Comparison of ENCODE assay signal across 23 mouse cellular contexts in the genomic region with DNA sequence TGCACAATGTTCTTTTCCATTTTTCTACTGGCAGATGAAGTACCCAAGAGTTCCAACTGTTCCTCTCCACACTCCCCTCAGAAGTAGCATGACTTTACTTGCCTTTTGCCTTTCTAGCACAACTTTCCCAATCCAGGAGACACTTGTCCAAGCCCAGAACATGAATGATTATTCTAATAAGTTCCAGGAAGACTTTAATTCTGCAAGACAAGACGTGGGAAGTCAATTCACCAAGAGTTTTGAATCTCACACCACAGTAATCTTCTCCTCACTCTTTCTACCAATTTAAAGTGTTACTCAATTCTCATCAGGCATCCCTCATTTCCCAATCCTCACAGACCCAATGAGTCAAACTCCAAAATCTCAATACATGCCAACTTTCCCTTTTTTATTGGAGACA.
"Had no signal": no experiment of that assay in that cellular context is flagged by ENCODE, and none has a peak within 500 bp of the region (broad histone marks: within the 10 kb centered on the region; RNA-seq: fewer than 3 reads in every experiment).

No protein-coding gene starts in this region.

- H3K4me1 ChIP-seq: heart, embryonic 10.5 days; heart, embryonic 12.5 days; hindbrain, embryonic 10.5 days; hindbrain, embryonic 12.5 days; intestine, embryonic 15.5 days; limb, embryonic 13.5 days; limb, embryonic 15.5 days had no signal

- H3K27me3 ChIP-seq: heart, embryonic 12.5 days; hindbrain, embryonic 12.5 days; intestine, embryonic 15.5 days; kidney, embryonic 15.5 days; limb, embryonic 13.5 days; limb, embryonic 15.5 days had no signal

- H3K27ac ChIP-seq: heart, embryonic 10.5 days; hindbrain, embryonic 10.5 days; hindbrain, embryonic 12.5 days; hindbrain, embryonic 14.5 days; intestine, embryonic 15.5 days; kidney, embryonic 15.5 days; kidney, postnatal 0 days; limb, embryonic 13.5 days; limb, embryonic 15.5 days; liver, embryonic 14.5 days had no signal

- H3K9me3 ChIP-seq: heart, embryonic 10.5 days; heart, embryonic 12.5 days; hindbrain, embryonic 10.5 days; hindbrain, embryonic 12.5 days; intestine, embryonic 15.5 days; kidney, embryonic 15.5 days; limb, embryonic 13.5 days; limb, embryonic 15.5 days had no signal

- H3K4me3 ChIP-seq: heart, embryonic 10.5 days; heart, embryonic 12.5 days; hindbrain, embryonic 10.5 days; hindbrain, embryonic 12.5 days; intestine, embryonic 15.5 days; kidney, embryonic 15.5 days; limb, embryonic 13.5 days; limb, embryonic 15.5 days had no signal

- H3K36me3 ChIP-seq: heart, embryonic 10.5 days; heart, embryonic 12.5 days; hindbrain, embryonic 10.5 days; hindbrain, embryonic 12.5 days; intestine, embryonic 15.5 days; kidney, embryonic 15.5 days; limb, embryonic 13.5 days; limb, embryonic 15.5 days had no signal

- H3K4me2 ChIP-seq: heart, embryonic 12.5 days; hindbrain, embryonic 12.5 days; hindbrain, embryonic 14.5 days; intestine, embryonic 15.5 days; kidney, embryonic 15.5 days; limb, embryonic 13.5 days; limb, embryonic 15.5 days; liver, embryonic 11.5 days had no signal

- DNase-seq: gastrocnemius, postnatal 14 days; gastrocnemius, postnatal 36 days; heart, adult 18-20 months; heart, postnatal 10 days; heart, postnatal 4 days; kidney, adult 11 months; layer of hippocampus, adult 9-11 months; layer of hippocampus, postnatal 36 days; left cerebral cortex, postnatal 4 days had no signal

- H3K9ac ChIP-seq: heart, embryonic 12.5 days; hindbrain, embryonic 12.5 days; hindbrain, embryonic 14.5 days; intestine, embryonic 15.5 days; kidney, embryonic 15.5 days; limb, embryonic 13.5 days; limb, embryonic 15.5 days; liver, embryonic 14.5 days had no signal

- ATAC-seq: hindbrain, embryonic 16.5 days; inflammation-experienced regulatory T-cells, adult 6 months; intestine, embryonic 15.5 days had no signal
